Mouse (Mus musculus) stomach, postnatal 0 days (tissue): ENCODE measurements around the gene Ran.

Source experiments
- CTCF ChIP-seq: IDR thresholded peaks from 2 replicates; pipeline ENCODE4 v1.5.1; 2016; ENCODE audit warnings: antibody characterized with exemption, low read depth, mild to moderate bottlenecking, moderate library complexity
- EP300 ChIP-seq: optimal IDR thresholded peaks from 2 replicates; pipeline ENCODE3; 2016; ENCODE audit warnings: antibody characterized with exemption

- TF ChIP-seq CTCF (no peak), EP300 (no peak)
These were observed 6.3 kb downstream of the Ran start for GRCm38 (mm10) chr5:129026171-129026570.
